Mouse (Mus musculus): ENCODE measurements around the gene Abo. TPM values are rescaled to one million over a fixed set of nuclear protein-coding genes. Genes with fewer than 3 reads are reported as not detected.

Abo gene
- total and polyA plus RNA-seq, 3 experiments: not detected

Other genes with a start within 250 kb of the Abo start
- 0.33 and 0.42 TPM in 2 replicates for gene Fam69b, start 236.5 kb downstream of the Abo start, total RNA-seq (2012; rRNA removed)
- under 1 TPM in 1 of 2 experiments, not detected in 1; 0.67 TPM for gene Fam69b, start 236.5 kb downstream of the Abo start, polyA plus RNA-seq (2012; ENCODE audit: insufficient read depth in 1 of 2, insufficient read length in 2 of 2, low read depth in 1 of 2, low replicate concordance in 2 of 2, missing spikeins in 1 of 2)
- not detected in 2 replicates for gene Lcn4, start 193.7 kb downstream of the Abo start, total RNA-seq (2012; rRNA removed)
- not detected for gene Lcn4, start 193.7 kb downstream of the Abo start, polyA plus RNA-seq (2012; ENCODE audit: insufficient read depth in 1 of 2, insufficient read length in 2 of 2, low read depth in 1 of 2, low replicate concordance in 2 of 2, missing spikeins in 1 of 2)
- gene Surf6, start 37.9 kb upstream of the Abo start, total RNA-seq (2012; rRNA removed): 52.2 and 65.9 TPM in 2 replicates
- gene Surf6, start 37.9 kb upstream of the Abo start, polyA plus RNA-seq (2012; ENCODE audit: insufficient read depth in 1 of 2, insufficient read length in 2 of 2, low read depth in 1 of 2, low replicate concordance in 2 of 2, missing spikeins in 1 of 2): 10 to 100 TPM in 1 of 2 experiments, not detected in 1; 61.8 TPM
- gene Med22, start 45.7 kb upstream of the Abo start, total RNA-seq (2012; rRNA removed): 64.6 and 90.1 TPM in 2 replicates
- gene Med22, start 45.7 kb upstream of the Abo start, polyA plus RNA-seq (2012; ENCODE audit: insufficient read depth in 1 of 2, insufficient read length in 2 of 2, low read depth in 1 of 2, low replicate concordance in 2 of 2, missing spikeins in 1 of 2): 10 to 100 TPM in 1 of 2 experiments, not detected in 1; 79.0 TPM
- gene Rpl7a, start 45.8 kb upstream of the Abo start, total RNA-seq (2012; rRNA removed): 3,335 and 3,552 TPM in 2 replicates
- gene Rpl7a, start 45.8 kb upstream of the Abo start, polyA plus RNA-seq (2012; ENCODE audit: insufficient read depth in 1 of 2, insufficient read length in 2 of 2, low read depth in 1 of 2, low replicate concordance in 2 of 2, missing spikeins in 1 of 2): 1,000 to 10,000 TPM in 1 of 2 experiments, not detected in 1; 1,526 TPM
- gene Surf2, start 51.4 kb upstream of the Abo start, total RNA-seq (2012; rRNA removed): 41.0 and 63.1 TPM in 2 replicates
- gene Surf2, start 51.4 kb upstream of the Abo start, polyA plus RNA-seq (2012; ENCODE audit: insufficient read depth in 1 of 2, insufficient read length in 2 of 2, low read depth in 1 of 2, low replicate concordance in 2 of 2, missing spikeins in 1 of 2): 10 to 100 TPM in 1 of 2 experiments, not detected in 1; 84.8 TPM
- 52.1 and 56.5 TPM in 2 replicates for gene Surf1, start 51.6 kb upstream of the Abo start, total RNA-seq (2012; rRNA removed)
- 10 to 100 TPM in 1 of 2 experiments, not detected in 1; 74.8 TPM for gene Surf1, start 51.6 kb upstream of the Abo start, polyA plus RNA-seq (2012; ENCODE audit: insufficient read depth in 1 of 2, insufficient read length in 2 of 2, low read depth in 1 of 2, low replicate concordance in 2 of 2, missing spikeins in 1 of 2)
- 152 and 158 TPM in 2 replicates for gene Surf4, start 68.9 kb upstream of the Abo start, total RNA-seq (2012; rRNA removed)
- 100 to 1,000 TPM in 1 of 2 experiments, not detected in 1; 252 TPM for gene Surf4, start 68.9 kb upstream of the Abo start, polyA plus RNA-seq (2012; ENCODE audit: insufficient read depth in 1 of 2, insufficient read length in 2 of 2, low read depth in 1 of 2, low replicate concordance in 2 of 2, missing spikeins in 1 of 2)
- gene Stkld1, start 69.1 kb upstream of the Abo start, total RNA-seq (2012; rRNA removed): not detected in 2 replicates
- gene Stkld1, start 69.1 kb upstream of the Abo start, polyA plus RNA-seq (2012; ENCODE audit: insufficient read depth in 1 of 2, insufficient read length in 2 of 2, low read depth in 1 of 2, low replicate concordance in 2 of 2, missing spikeins in 1 of 2): under 1 TPM in 1 of 2 experiments, not detected in 1; 0.25 TPM
- 45.3 and 52.4 TPM in 2 replicates for gene Rexo4, start 99.4 kb upstream of the Abo start, total RNA-seq (2012; rRNA removed)
- gene Rexo4, start 99.4 kb upstream of the Abo start, polyA plus RNA-seq (2012; ENCODE audit: insufficient read depth in 1 of 2, insufficient read length in 2 of 2, low read depth in 1 of 2, low replicate concordance in 2 of 2, missing spikeins in 1 of 2): 10 to 100 TPM in 1 of 2 experiments, not detected in 1; 66.6 TPM
- 75.1 and 130 TPM in 2 replicates for gene Adamts13, start 108.4 kb upstream of the Abo start, total RNA-seq (2012; rRNA removed)
- 10 to 100 TPM in 1 of 2 experiments, not detected in 1; 19.7 TPM for gene Adamts13, start 108.4 kb upstream of the Abo start, polyA plus RNA-seq (2012; ENCODE audit: insufficient read depth in 1 of 2, insufficient read length in 2 of 2, low read depth in 1 of 2, low replicate concordance in 2 of 2, missing spikeins in 1 of 2)
- gene Cacfd1, start 144.9 kb upstream of the Abo start, total RNA-seq (2012; rRNA removed): 15.2 and 19.1 TPM in 2 replicates
- 10 to 100 TPM in 1 of 2 experiments, not detected in 1; 60.7 TPM for gene Cacfd1, start 144.9 kb upstream of the Abo start, polyA plus RNA-seq (2012; ENCODE audit: insufficient read depth in 1 of 2, insufficient read length in 2 of 2, low read depth in 1 of 2, low replicate concordance in 2 of 2, missing spikeins in 1 of 2)
- gene Slc2a6, start 163.0 kb upstream of the Abo start, total RNA-seq (2012; rRNA removed): 2.3 and 2.6 TPM in 2 replicates
- 1 to 10 TPM in 1 of 2 experiments, not detected in 1; 3.2 TPM for gene Slc2a6, start 163.0 kb upstream of the Abo start, polyA plus RNA-seq (2012; ENCODE audit: insufficient read depth in 1 of 2, insufficient read length in 2 of 2, low read depth in 1 of 2, low replicate concordance in 2 of 2, missing spikeins in 1 of 2)
- gene Mymk, start 207.2 kb upstream of the Abo start, total RNA-seq (2012; rRNA removed): not detected in 2 replicates
- not detected for gene Mymk, start 207.2 kb upstream of the Abo start, polyA plus RNA-seq (2012; ENCODE audit: insufficient read depth in 1 of 2, insufficient read length in 2 of 2, low read depth in 1 of 2, low replicate concordance in 2 of 2, missing spikeins in 1 of 2)
- gene Adamtsl2, start 214.4 kb upstream of the Abo start, total RNA-seq (2012; rRNA removed): not detected in 2 replicates
- gene Adamtsl2, start 214.4 kb upstream of the Abo start, polyA plus RNA-seq (2012; ENCODE audit: insufficient read depth in 1 of 2, insufficient read length in 2 of 2, low read depth in 1 of 2, low replicate concordance in 2 of 2, missing spikeins in 1 of 2): not detected